Mouse (Mus musculus) spleen, adult 12 weeks (tissue): Measurements from ENCODE around the gene Selenof.

ENCODE experiments used
- DNase-seq: peaks from one replicate; pipeline ENCODE4 v3.0.0; 2022; ENCODE audit warnings: low spot score

Gene Selenof

DNA sequence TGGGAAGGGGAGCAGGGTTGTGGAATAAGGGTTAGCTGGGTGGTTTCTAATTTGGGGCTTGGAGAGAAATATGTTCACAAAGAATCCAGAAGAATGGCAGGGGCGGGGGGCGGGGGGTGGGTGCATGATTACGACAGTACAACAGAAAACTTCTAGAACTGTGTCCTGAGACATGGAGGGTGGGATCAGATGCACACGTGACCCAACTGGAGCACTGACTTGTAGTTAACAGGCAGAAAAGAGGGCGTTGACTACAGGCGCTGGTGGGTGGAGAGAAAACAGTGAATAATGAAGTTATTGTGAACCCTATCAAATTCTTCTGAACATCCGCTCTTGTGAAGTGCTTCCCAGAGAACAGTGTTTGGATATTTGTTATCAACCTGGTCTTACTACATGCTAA is 6.2 kb upstream of the Selenof start:
- no peak for DNase-seq

DNA sequence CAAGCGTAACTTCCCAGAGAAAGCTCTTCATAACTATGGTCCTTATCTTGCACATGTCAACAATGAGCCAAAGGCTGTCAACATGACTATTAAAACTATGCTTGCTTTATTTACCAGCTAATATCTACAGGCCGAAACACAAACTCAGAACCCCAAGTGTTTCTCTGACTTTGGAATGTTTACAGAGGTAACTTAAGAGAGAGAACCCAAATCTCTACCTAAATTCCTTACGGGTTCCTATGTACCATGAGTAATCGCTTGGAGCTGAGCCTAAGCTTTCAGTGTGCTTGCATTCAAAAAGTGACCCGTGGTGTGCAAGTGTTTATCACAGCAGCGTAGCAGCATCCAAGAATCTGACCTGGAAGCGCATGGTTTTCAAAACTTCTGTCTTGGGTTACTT is 4.9 kb upstream of the Selenof start:
- DNase-seq: no peak

DNA sequence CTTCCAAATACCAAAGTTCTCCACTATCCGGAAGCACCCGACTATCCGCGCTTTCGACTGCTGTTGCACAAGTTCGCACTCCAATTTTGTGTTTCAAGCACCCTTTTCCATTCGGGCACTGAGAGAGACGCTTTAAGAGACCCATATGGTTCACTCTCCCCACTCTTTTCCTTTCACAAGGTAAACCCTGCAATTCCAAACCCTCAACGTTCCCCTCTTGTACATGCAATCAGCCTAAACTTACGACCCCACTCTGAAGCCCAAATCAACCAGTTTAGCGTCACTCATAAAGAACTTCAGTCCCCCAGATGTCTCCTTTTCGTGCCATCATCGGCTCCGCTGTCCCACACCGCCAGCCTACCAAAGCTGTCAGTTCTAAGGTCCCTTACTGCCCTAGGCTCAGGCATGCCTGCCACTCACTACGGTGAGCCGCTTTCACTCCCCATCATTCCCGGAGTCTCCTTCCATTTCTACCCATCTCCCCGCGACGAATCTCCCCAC is 1.2 kb upstream of the Selenof start:
- DNase-seq: peak; percentile 9

DNA sequence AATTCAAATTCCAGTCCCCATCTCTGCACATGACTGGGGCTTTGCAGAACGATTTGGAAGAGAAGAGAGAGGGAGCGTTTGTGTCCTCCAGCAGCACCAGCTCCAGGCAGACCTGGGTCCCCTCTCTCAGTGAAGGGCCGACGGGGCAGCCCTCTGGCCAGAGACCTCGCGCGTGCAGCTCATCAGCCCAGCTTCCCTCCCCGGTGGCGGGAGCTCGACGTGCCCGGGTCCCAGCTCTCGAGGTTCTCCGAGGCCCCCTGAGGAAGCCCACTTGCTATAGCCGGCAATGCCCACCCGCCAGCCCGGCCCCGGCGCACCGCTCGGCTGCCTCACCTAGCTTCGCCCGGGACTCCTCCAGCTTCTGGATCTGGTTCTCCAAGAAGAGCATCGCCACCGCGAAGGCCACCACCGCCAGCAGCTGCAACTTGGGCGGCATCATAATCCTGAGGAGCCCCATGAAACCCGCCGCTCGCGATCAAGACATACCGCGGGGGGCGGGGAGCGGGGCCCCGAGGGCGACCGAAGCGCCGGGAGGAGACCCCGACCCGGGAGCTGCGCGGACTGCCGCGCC is 618 bp upstream of the Selenof start:
- peak; percentile 38 for DNase-seq

DNA sequence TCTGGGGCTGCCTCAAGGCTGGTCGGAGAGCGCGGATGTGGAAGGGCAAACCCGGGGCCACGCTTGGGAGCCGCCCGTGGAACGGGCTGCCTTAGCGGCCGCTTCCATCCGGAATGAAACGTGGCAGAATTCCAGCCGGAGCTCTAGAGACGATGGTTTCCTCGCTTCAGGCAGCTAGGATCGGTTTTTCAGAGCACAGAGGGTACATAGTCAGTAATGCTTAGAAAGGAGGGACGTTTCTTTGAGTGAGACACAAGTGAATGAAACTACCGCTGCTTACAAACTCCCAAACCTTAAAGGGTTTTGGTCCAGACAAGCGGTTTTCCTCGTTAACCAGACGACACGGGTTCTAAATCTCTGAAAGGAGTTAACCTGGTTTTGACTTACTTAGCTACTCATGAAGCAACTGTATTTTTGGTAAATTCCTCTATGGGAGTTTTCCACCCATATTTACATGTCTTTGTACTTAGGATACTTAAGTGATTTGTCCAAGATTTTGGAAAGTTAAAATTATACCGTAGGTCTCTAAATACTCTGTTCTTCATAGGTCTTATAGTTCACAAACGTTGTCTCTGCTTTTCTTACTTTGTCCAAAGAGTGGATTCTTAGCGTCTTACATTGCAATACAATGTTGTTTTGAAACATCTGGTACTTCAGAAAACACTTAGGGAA is 848 bp downstream of the Selenof start:
- DNase-seq: no peak

DNA sequence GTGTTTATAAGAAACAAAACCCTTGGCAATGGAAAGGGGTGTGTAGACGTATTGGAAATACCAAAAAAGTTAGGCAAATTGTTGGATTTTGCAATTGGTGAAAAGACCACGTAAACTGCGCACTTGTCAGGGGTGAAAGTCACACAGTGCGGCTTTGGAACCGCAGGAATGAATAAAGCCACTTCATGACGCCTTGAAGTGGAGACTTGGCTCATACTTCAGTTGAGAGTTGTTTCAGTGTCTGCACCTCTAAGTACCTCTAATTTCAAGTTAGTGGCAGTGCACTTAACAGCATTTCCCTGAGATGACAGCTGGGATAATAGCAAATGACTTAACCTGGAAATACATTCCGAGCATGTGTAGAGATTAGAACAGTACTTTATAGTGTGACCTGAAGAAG is 4.2 kb downstream of the Selenof start:
- DNase-seq: no peak

DNA sequence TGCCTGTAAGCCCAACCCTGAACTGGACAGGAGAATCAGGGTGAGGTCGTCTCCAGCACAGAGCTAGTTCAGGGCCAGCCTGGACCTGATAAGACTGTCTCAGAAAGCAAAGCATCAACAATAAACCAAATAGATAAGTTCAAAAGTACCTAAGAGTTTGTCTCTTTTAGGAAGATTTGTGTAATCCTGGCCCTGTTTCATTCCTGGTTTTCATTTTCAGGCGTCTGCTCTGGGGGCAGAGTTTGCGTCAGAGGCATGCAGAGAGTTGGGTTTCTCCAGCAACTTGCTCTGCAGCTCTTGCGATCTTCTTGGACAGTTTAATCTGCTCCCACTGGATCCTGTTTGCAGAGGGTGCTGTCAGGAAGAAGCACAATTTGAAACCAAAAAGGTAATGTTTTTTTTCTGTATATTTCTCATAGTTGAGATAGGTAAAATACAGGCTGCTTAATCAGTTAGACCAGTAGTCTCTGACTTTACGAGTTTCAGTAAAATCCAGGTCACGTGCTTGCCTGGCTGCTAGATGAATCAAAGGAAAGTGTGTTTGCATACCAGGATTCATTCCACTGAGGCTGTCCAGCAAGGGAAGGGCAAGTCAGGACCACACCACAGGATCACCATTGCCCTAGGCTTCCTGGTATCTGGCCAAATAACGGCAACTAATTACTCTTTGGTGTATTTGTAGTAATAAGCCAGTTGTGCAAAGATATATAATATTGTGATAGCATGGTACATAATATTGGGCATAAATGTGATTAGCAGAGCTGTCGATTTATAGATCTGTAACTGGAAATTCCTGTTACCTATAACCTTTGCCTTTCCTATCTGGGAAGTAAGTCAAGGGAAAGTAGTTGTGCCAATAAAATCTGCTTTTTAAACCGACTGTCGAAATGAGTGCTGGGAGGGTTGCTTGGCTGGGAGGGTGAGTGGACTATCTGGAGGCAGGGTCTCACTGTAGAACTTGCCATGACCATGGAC is 7.5 kb downstream of the Selenof start:
- DNase-seq: no peak

DNA sequence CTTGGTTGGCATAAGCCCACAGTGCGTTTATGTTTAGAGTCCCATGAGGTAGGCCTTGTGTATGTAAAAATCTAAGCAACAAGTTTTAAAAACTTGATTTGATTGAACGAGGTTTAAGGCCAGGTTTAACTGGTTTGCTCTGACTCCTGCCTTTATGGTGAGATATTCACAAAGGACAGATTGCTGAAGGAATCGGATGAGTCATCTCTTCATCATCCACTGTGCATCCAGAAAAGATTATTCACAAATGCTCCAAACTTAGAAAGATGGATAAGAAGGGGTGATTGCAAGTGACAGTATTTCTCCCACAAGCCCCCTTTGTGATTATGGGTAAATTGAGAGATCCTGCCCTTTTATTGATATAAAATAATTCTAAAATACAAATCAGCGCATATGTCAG is 8.8 kb downstream of the Selenof start:
- no peak for DNase-seq

DNA sequence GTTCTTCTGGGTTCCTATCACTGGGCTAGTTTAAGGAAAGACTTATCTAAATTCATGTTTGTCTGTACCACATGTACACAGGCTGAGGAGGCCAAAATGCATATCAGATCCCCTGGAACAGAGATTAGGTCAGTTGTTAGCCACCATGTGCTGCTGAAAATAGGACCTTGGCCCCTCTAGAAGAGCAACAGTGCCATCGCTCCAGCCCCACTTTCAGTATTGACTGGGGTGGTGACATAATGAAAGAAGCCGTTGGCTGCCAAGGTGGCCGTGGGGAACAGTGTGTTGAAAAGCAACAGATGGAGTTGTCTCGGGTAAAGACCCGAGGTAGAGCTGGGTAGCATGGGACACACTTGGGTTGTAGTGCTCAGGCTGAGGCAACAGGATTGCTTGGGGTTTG is 9.7 kb downstream of the Selenof start:
- DNase-seq: no peak

DNA sequence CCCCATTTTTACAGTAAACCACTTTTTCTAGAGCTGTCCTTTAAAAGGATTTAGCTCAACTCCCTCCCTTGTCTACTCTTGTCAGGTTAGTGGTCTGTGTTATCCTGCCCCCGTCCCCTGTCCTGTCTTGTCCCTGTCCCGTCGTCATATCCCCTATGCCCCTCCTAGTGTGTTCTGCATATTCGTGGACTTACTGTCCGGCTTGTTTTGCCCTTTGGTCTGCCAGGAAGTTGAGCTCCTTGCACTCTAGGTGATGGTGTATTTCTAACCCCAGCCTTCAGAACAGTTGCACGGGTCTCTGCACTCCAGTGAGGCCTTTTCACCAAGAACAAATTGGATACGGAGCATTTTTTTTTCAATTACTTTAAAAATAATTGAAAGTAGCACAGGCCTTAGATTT is 10.2 kb downstream of the Selenof start:
- no peak for DNase-seq

DNA sequence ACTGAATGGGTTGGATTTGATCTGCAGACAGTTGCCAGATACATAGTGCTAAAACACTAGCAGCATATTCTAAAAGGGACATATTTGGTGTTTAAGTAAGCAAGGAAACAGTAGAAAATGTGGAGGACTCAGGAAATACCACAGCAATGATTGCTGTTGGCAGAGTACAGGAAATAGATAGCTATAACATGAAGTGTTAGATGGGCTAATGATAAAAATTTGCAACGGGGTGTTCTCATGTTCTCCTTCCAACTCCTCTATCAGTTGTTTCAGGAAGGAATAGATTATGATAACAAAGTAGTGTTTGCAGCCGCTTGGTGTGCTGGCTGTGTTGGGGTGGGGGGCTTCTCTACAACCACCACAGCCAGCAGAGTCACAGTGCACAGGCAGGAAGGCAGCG is 11.7 kb downstream of the Selenof start:
- no peak for DNase-seq

DNA sequence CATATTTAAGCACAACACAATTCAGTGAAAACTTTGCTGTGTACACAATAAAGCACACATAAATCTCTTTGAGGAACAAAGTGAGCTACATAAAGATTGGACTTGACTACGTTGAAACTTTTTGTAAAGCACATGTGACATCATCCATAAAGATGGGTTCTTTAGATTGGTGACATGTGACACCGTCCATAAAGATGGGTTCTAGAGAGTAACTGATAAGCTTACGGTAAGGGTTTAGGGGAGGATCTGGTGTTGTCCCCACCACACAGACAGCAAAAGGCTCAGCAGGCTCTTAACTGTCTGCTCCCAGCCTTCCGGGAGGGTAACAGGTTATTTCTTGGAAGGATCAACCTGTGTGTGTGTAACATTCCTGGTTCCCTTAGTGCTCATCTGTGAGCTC is 12.2 kb downstream of the Selenof start:
- no peak for DNase-seq

DNA sequence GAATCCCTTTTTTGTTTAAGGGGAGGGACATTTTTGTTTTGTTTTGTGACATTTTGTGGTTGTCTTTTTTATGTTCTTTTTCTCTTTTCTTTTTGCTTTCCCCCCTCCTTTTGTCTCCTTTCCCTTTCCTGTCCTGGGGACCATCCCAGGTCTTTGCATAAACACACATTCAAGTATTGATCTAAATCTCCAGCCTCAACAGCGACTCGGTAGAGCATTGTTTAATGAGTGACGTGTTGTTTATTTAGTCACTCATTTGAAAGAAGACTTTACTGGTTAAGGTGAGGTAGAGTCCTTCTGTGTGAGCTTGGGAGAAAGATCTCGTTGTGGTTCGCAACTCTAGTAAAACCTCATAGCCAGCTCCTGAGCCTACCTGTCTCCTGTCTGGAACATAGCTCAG is 13.7 kb downstream of the Selenof start:
- no peak for DNase-seq

DNA sequence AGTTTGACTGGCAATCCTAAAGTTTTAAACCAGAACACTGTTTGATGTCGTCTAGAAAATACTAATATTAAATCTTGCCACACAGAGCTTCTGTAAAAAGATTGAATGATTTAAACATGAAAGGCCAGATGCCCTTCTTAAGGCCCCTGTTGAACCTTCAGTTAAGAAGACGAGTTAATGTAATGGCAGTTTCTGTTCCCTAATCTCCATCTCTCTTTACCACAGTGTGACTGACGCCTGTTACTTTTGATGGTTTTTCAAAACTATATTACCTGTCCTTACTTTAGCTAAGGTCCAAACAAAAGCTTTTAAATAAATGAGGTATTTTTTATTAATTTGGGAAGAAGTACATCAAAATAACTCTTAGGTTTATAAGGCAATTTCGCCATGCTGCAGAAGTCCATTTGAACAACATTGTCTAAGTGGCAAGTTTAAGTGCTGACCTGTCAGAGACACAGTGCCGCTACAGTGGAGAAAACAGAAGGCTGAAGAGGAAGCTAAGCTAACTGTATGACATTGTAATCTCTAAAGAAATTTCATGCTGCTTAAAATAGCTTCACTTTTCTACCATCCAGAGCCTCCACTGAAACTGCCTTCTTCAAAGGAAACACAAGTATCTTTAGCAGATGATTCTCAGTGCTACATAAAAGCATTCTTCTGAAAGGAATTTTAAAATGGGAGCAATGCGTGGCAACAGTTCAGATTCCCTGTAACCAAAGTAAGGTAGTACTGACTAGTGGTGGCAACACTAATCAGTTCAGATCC is 14.9 kb downstream of the Selenof start:
- DNase-seq: no peak

- no peak for DNase-seq
These were observed 16.6 kb downstream of the Selenof start for GRCm38 (mm10) chr3:144586731-144587130.

GRCm38 (mm10) chr3:144589189-144589890 is 19.2 kb downstream of the Selenof start:
- DNase-seq: no peak

- DNase-seq: no peak
These were observed 23.1 kb downstream of the Selenof start for GRCm38 (mm10) chr3:144592992-144593785.

- no peak for DNase-seq
These were observed 27.0 kb downstream of the Selenof start for GRCm38 (mm10) chr3:144597121-144597520.

DNA sequence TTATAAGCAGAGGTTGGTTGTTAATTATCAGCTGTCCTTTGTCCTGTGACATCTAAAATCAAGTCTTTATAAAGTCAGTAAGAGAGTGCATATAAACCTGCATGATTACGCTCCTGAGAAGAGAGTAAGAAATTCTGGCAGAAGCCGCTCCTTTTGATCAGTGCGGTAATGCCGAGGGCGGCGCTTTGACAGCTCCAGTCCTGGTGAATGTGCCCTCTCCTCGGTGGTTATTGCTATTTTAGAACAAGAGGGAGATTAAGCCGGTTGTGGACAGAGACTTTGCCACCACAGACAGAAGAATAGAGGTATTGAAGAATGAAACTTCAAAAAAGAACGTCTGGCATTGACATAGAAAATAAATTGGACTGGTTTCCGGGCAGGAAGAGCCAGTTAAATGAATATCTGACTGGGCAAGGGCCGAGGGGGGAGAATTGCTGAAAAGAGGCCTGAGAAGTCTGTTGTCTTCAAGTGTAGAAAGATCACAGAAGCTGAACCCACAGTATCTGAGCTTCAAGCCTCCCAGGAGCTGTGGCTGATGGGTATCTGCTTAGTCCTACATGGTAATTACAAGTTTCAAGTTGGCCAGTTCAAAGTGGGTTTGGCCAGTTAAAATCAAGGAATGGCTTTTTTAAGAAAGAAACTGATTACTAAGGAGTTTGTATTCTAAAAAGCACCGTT is 27.8 kb downstream of the Selenof start:
- DNase-seq: no peak

- DNase-seq: no peak
These were observed 32.3 kb downstream of the Selenof start for GRCm38 (mm10) chr3:144602413-144602812.
